ENCODE assay signal across 10 mouse cellular contexts in the genomic region with DNA sequence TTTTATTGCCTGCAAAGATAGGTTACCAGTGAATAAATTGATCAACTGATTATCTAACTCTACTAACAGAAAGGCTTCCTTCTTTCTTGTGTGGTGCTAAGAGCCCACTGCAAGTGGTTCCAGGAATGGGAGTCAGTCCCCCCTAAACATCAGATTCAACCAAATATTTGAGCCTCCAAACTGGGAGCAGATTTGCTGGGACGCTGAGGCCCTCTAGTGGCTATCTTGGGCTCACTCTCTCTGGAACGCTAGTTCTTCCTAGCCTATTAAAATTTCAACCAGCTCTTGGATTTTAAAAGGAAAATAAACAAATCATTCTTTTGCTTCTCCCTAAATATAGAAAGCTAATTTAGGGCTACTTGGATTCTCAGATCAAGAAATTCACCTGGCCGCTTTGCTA.
A peak's percentile ranks its signal among the peaks of the same experiment; 100 is the strongest.
DNase-seq lines count a peak whose midpoint lies in the region; ATAC-seq lines count a peak whose summit lies in the region.
"Had no signal": no experiment of that assay in that cellular context is flagged by ENCODE, and none has a peak within 500 bp of the region (broad histone marks: within the 10 kb centered on the region; RNA-seq: fewer than 3 reads in every experiment).

No protein-coding gene starts in this region.

- no peak overlapping the region for H3K9ac ChIP-seq in kidney, embryonic 14.5 days (ENCODE audit: low read depth, low read length)
- H3K9ac ChIP-seq: limb, embryonic 13.5 days; stomach, embryonic 15.5 days had no signal

- no peak overlapping the region for H3K4me2 ChIP-seq in kidney, embryonic 14.5 days (replicated peaks; ENCODE audit: low read depth, low read length)
- H3K4me2 ChIP-seq: limb, embryonic 13.5 days; stomach, embryonic 15.5 days had no signal

- no peaks in the 10 kb centered on the region for H3K36me3 ChIP-seq in kidney, embryonic 14.5 days (ENCODE audit: control insufficient read depth, insufficient read depth, low read length)
- H3K36me3 ChIP-seq: limb, embryonic 13.5 days; stomach, embryonic 15.5 days had no signal

- ATAC-seq in kidney, embryonic 14.5 days (ENCODE audit: low FRiP score, low TSS enrichment), result no peak

- H3K27me3 ChIP-seq in kidney, embryonic 14.5 days (ENCODE audit: control insufficient read depth, insufficient read depth, low read length), result no peaks in the 10 kb centered on the region
- H3K27me3 ChIP-seq: limb, embryonic 13.5 days; stomach, embryonic 15.5 days had no signal

- DNase-seq in kidney, adult 9 months, result peak; percentile 22
- peak; percentile 22 for DNase-seq in R1 (ENCODE audit: low read depth, low spot score)
- DNase-seq in cerebellum, postnatal 36 days, result peak; percentile 67
- DNase-seq in gastrocnemius, postnatal 14 days, result peak; percentile 32
- DNase-seq in left cerebral cortex, postnatal 4 days, result peak; percentile 59
- DNase-seq in right cerebral cortex, adult 2 months (ENCODE audit: low spot score in 2 of 2), result peak; percentile 74 to 75
- no peak for DNase-seq in thymus, postnatal 10 days (ENCODE audit: low spot score in 2 of 2)

- no peak overlapping the region for H3K27ac ChIP-seq in kidney, embryonic 14.5 days (ENCODE audit: low read depth, low read length)
- H3K27ac ChIP-seq: limb, embryonic 13.5 days; stomach, embryonic 15.5 days had no signal

- intact Hi-C loops in gastrocnemius, postnatal 14 days (cut with DNase I; ENCODE audit: low total_unique reads), result loop anchor here (5.0 kb wide), 1 partner anchor 109 kb away; no protein-coding TSS in a partner anchor
- intact Hi-C loops in left cerebral cortex, postnatal 4 days (cut with DNase I), result loop anchor here (5.0 to 10.0 kb wide), 2 partner anchors 109 to 452 kb away; no protein-coding TSS in a partner anchor

- H3K4me1 ChIP-seq in kidney, embryonic 14.5 days (ENCODE audit: control insufficient read depth, insufficient read depth, low read length), result no peaks in the 10 kb centered on the region
- H3K4me1 ChIP-seq: limb, embryonic 13.5 days; stomach, embryonic 15.5 days had no signal

- H3K9me3 ChIP-seq in kidney, embryonic 14.5 days (ENCODE audit: control insufficient read depth, low read length), result no peaks in the 10 kb centered on the region
- H3K9me3 ChIP-seq: limb, embryonic 13.5 days; stomach, embryonic 15.5 days had no signal

- H3K4me3 ChIP-seq in kidney, embryonic 14.5 days (ENCODE audit: low read length), result no peak overlapping the region
- H3K4me3 ChIP-seq: limb, embryonic 13.5 days; stomach, embryonic 15.5 days had no signal

- 25% methylated on average over 3 of the region's 3 CpGs for WGBS in kidney, embryonic 14.5 days

Comparison
In these comparisons a context has a peak if more than half of its experiments do, and no peak if none do; other contexts are left out.
1. DNase-seq: peak in kidney, adult 9 months (single experiment), R1 (single experiment), cerebellum, postnatal 36 days (2 of 2), gastrocnemius, postnatal 14 days (single experiment), left cerebral cortex, postnatal 4 days (single experiment) and right cerebral cortex, adult 2 months (2 of 2); none in thymus, postnatal 10 days (0 of 2).